Mouse (Mus musculus): ENCODE measurements around the gene Ankrd39. TPM values are rescaled to one million over a fixed set of nuclear protein-coding genes. Genes with fewer than 3 reads are reported as not detected.

Ankrd39 gene
- total and polyA plus RNA-seq, 3 experiments = 6.2 to 11.1 (median 6.3) TPM

- Histone ChIP-seq H3K9ac (ENCODE audit: low read depth, low read length) (no peak overlapping the region), H3K4me3 (no peak overlapping the region), H3K36me3 (ENCODE audit: control insufficient read depth, insufficient read depth, low read length) (no peaks in the 10 kb centered on the region), H3K27ac (no peak overlapping the region), H3K27me3 (ENCODE audit: control insufficient read depth, insufficient read depth, low read length) (no peaks in the 10 kb centered on the region), H3K79me2 (replicated peaks; ENCODE audit: control insufficient read depth, insufficient read depth, low read length) (no peaks in the 10 kb centered on the region), H3K4me1 (ENCODE audit: control insufficient read depth, insufficient read depth, low read length) (no peaks in the 10 kb centered on the region)
- 4% methylated on average over 3 of the region's 3 CpGs for WGBS
- peak; percentile 66 to 86 for DNase-seq
- TF ChIP-seq EP300 (IDR thresholded peaks at IDR 0.05; ENCODE audit: insufficient read depth, low read depth, low read length) (no peak), POLR2A (IDR thresholded peaks at IDR 0.05; ENCODE audit: insufficient read depth, low read depth, low read length) (no peak), CTCF (IDR thresholded peaks at IDR 0.05) (peak; percentile 97)
- intact Hi-C loops (cut with DNase I) = loop anchor here (2.0 kb wide), 1 partner anchor 176 kb away; no protein-coding TSS in a partner anchor
Measured at GRCm38 (mm10) chr1:36501261-36501660, 46.0 kb downstream of the Ankrd39 start.

DNA sequence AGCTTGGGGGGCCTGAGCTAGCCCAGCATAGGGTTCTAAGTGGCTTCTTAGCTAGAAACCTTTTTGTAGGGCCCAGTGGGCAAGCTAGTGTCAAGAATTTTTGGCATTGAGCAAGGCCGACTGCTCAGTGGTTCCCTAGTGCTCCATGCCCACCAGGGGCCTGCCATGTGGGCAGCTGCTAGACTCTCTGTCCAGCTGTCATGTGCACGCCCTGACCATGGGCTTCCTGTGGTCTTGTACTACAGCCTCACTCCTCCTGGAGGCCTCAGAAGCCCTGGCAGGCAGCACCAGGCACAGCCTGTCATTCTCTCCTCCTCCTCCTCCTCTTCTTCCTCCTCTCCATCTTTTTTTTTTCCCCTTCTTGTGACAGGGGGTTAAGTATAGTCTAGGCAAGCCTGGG is 49.9 kb downstream of the Ankrd39 start:
- no peak for TF ChIP-seq CTCF (IDR thresholded peaks at IDR 0.05)
- no peak for TF ChIP-seq EP300 (IDR thresholded peaks at IDR 0.05; ENCODE audit: insufficient read depth, low read depth, low read length)
- no peak for TF ChIP-seq POLR2A (IDR thresholded peaks at IDR 0.05; ENCODE audit: insufficient read depth, low read depth, low read length)
- WGBS = 84% methylated on average over 2 of the region's 2 CpGs
- H3K79me2 ChIP-seq (replicated peaks; ENCODE audit: control insufficient read depth, insufficient read depth, low read length) = no peaks in the 10 kb centered on the region
- intact Hi-C loops (cut with DNase I) = no loop called here
- H3K4me1 ChIP-seq (ENCODE audit: control insufficient read depth, insufficient read depth, low read length) = peaks cover 2% of the 10 kb centered on the region
- DNase-seq = no peak
- no peaks in the 10 kb centered on the region for H3K36me3 ChIP-seq (ENCODE audit: control insufficient read depth, insufficient read depth, low read length)
- H3K4me3 ChIP-seq = no peak overlapping the region
- H3K27ac ChIP-seq = no peak overlapping the region
- H3K27me3 ChIP-seq (ENCODE audit: control insufficient read depth, insufficient read depth, low read length) = no peaks in the 10 kb centered on the region
- H3K9ac ChIP-seq (ENCODE audit: low read depth, low read length) = no peak overlapping the region

DNA sequence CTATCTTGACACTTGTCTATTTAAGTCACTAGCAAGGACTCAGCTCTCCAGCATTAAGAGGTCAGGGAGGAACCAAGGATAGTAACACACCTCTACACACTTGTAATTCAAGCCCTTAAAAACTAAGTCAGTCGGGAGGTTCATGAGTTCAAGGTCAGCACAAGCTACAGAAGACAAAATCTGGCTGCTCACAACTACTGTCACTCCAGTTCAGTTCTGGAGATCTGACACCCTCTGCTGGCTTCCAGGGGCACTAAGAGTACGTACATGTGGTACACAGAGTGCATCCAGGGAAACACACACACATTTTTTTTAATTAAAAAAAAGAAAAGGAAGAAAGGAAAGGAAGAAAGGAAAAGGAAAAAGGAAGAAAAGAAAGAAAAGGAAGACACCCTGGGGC is 50.5 kb downstream of the Ankrd39 start:
- Histone ChIP-seq H3K9ac (ENCODE audit: low read depth, low read length) (no peak overlapping the region), H3K4me3 (no peak overlapping the region), H3K79me2 (replicated peaks; ENCODE audit: control insufficient read depth, insufficient read depth, low read length) (no peaks in the 10 kb centered on the region), H3K27me3 (ENCODE audit: control insufficient read depth, insufficient read depth, low read length) (no peaks in the 10 kb centered on the region), H3K4me1 (ENCODE audit: control insufficient read depth, insufficient read depth, low read length) (peaks cover 4% of the 10 kb centered on the region), H3K36me3 (ENCODE audit: control insufficient read depth, insufficient read depth, low read length) (no peaks in the 10 kb centered on the region), H3K27ac (no peak overlapping the region)
- TF ChIP-seq CTCF (IDR thresholded peaks at IDR 0.05) = peak; percentile 57
- TF ChIP-seq EP300 (IDR thresholded peaks at IDR 0.05; ENCODE audit: insufficient read depth, low read depth, low read length) = no peak
- intact Hi-C loops (cut with DNase I) = no loop called here
- WGBS = 40% methylated on average over 2 of the region's 2 CpGs
- no peak for DNase-seq

GRCm38 (mm10) chr1:36493299-36493698 is 53.9 kb downstream of the Ankrd39 start:
- 78% methylated on average over 6 of the region's 6 CpGs for WGBS
- H3K9ac ChIP-seq (ENCODE audit: low read depth, low read length) = no peak overlapping the region
- H3K27ac ChIP-seq = no peak overlapping the region
- no peak for DNase-seq
- H3K79me2 ChIP-seq (replicated peaks; ENCODE audit: control insufficient read depth, insufficient read depth, low read length) = no peaks in the 10 kb centered on the region
- no peaks in the 10 kb centered on the region for H3K27me3 ChIP-seq (ENCODE audit: control insufficient read depth, insufficient read depth, low read length)
- TF ChIP-seq POLR2A (IDR thresholded peaks at IDR 0.05; ENCODE audit: insufficient read depth, low read depth, low read length) (no peak), EP300 (IDR thresholded peaks at IDR 0.05; ENCODE audit: insufficient read depth, low read depth, low read length) (no peak), CTCF (IDR thresholded peaks at IDR 0.05) (no peak)
- no peak overlapping the region for H3K4me3 ChIP-seq
- H3K36me3 ChIP-seq (ENCODE audit: control insufficient read depth, insufficient read depth, low read length) = no peaks in the 10 kb centered on the region
- peaks cover 4% of the 10 kb centered on the region for H3K4me1 ChIP-seq (ENCODE audit: control insufficient read depth, insufficient read depth, low read length)
- intact Hi-C loops (cut with DNase I) = loop anchor here (2.0 to 5.0 kb wide), 3 partner anchors 20 to 168 kb away; no protein-coding TSS in a partner anchor

- peak; percentile 72 to 76 for DNase-seq
- no peaks in the 10 kb centered on the region for H3K36me3 ChIP-seq (ENCODE audit: control insufficient read depth, insufficient read depth, low read length)
- H3K4me1 ChIP-seq (ENCODE audit: control insufficient read depth, insufficient read depth, low read length) = peaks cover 4% of the 10 kb centered on the region
- intact Hi-C loops (cut with DNase I) = loop anchor here (2.0 to 5.0 kb wide), 3 partner anchors 20 to 168 kb away; no protein-coding TSS in a partner anchor
- H3K4me3 ChIP-seq = no peak overlapping the region
- no peaks in the 10 kb centered on the region for H3K79me2 ChIP-seq (replicated peaks; ENCODE audit: control insufficient read depth, insufficient read depth, low read length)
- WGBS = 20% methylated on average over 9 of the region's 9 CpGs
- peak overlapping the region; percentile 58 for H3K9ac ChIP-seq (ENCODE audit: low read depth, low read length)
- TF ChIP-seq POLR2A (IDR thresholded peaks at IDR 0.05; ENCODE audit: insufficient read depth, low read depth, low read length) (no peak), CTCF (IDR thresholded peaks at IDR 0.05) (peak; percentile 71)
- peak overlapping the region; percentile 65 for H3K27ac ChIP-seq
- H3K27me3 ChIP-seq (ENCODE audit: control insufficient read depth, insufficient read depth, low read length) = no peaks in the 10 kb centered on the region
Measured at GRCm38 (mm10) chr1:36492416-36493139, 54.7 kb downstream of the Ankrd39 start.

- WGBS = 79% methylated on average over 6 of the region's 6 CpGs
- H3K27ac ChIP-seq = no peak overlapping the region
- no peaks in the 10 kb centered on the region for H3K79me2 ChIP-seq (replicated peaks; ENCODE audit: control insufficient read depth, insufficient read depth, low read length)
- no peak for DNase-seq
- H3K36me3 ChIP-seq (ENCODE audit: control insufficient read depth, insufficient read depth, low read length) = no peaks in the 10 kb centered on the region
- H3K4me3 ChIP-seq = no peak overlapping the region
- H3K4me1 ChIP-seq (ENCODE audit: control insufficient read depth, insufficient read depth, low read length) = peaks cover 4% of the 10 kb centered on the region
- no peak for TF ChIP-seq CTCF (IDR thresholded peaks at IDR 0.05)
- no peak for TF ChIP-seq EP300 (IDR thresholded peaks at IDR 0.05; ENCODE audit: insufficient read depth, low read depth, low read length)
- TF ChIP-seq POLR2A (IDR thresholded peaks at IDR 0.05; ENCODE audit: insufficient read depth, low read depth, low read length) = no peak
- no peak overlapping the region for H3K9ac ChIP-seq (ENCODE audit: low read depth, low read length)
- intact Hi-C loops (cut with DNase I) = loop anchor here (5.0 kb wide), 1 partner anchor 47 kb away; no protein-coding TSS in a partner anchor
- no peaks in the 10 kb centered on the region for H3K27me3 ChIP-seq (ENCODE audit: control insufficient read depth, insufficient read depth, low read length)
Measured at GRCm38 (mm10) chr1:36489661-36490060, 57.6 kb downstream of the Ankrd39 start.

Small RNAs within 50 kb of the gene (microRNA-seq; reads per million reads assigned to microRNA genes)
- gene Gm47280 = 0 reads per million in 2 experiments

Other genes starting within 250 kb of the Ankrd39 start
- gene Arid5a, start 239.7 kb downstream of the Ankrd39 start, total RNA-seq (2021) = 10 to 100 TPM; 10.2 to 12.4 TPM
- 4.7 and 4.9 TPM in 2 replicates for gene Arid5a, start 239.7 kb downstream of the Ankrd39 start, polyA plus RNA-seq (2012; rRNA removed)
- gene Kansl3, start 178.3 kb downstream of the Ankrd39 start, total RNA-seq (2021) = 10 to 100 TPM; 49.7 to 52.8 TPM
- gene Kansl3, start 178.3 kb downstream of the Ankrd39 start, polyA plus RNA-seq (2012; rRNA removed) = 35.4 and 57.0 TPM in 2 replicates
- gene Fer1l5, start 175.2 kb downstream of the Ankrd39 start, total RNA-seq (2021) = not detected
- gene Fer1l5, start 175.2 kb downstream of the Ankrd39 start, polyA plus RNA-seq (2012; rRNA removed) = 0.04 TPM in 1 of 2 replicates, not detected in the other
- gene Lman2l, start 102.2 kb downstream of the Ankrd39 start, total RNA-seq (2021) = 10 to 100 TPM; 26.3 to 26.5 TPM
- 16.8 and 25.7 TPM in 2 replicates for gene Lman2l, start 102.2 kb downstream of the Ankrd39 start, polyA plus RNA-seq (2012; rRNA removed)
- 1 to 10 TPM; 4.4 to 4.6 TPM for gene Cnnm4, start 75.8 kb downstream of the Ankrd39 start, total RNA-seq (2021)
- gene Cnnm4, start 75.8 kb downstream of the Ankrd39 start, polyA plus RNA-seq (2012; rRNA removed) = 3.9 and 4.4 TPM in 2 replicates
- 10 to 100 TPM; 11.1 to 15.1 TPM for gene Cnnm3, start 35.6 kb downstream of the Ankrd39 start, total RNA-seq (2021)
- gene Cnnm3, start 35.6 kb downstream of the Ankrd39 start, polyA plus RNA-seq (2012; rRNA removed) = 14.1 and 15.6 TPM in 2 replicates
- gene Ankrd23, start 10.6 kb downstream of the Ankrd39 start, total RNA-seq (2021) = 100 to 1,000 TPM; 310 to 338 TPM
- 397 and 412 TPM in 2 replicates for gene Ankrd23, start 10.6 kb downstream of the Ankrd39 start, polyA plus RNA-seq (2012; rRNA removed)
- gene Gm42417, start 8.0 kb downstream of the Ankrd39 start, total RNA-seq (2021) = 100 to 1,000 TPM; 148 to 172 TPM
- 0.09 TPM in 1 of 2 replicates, not detected in the other for gene Gm42417, start 8.0 kb downstream of the Ankrd39 start, polyA plus RNA-seq (2012; rRNA removed)
- gene Sema4c, start 10.9 kb upstream of the Ankrd39 start, total RNA-seq (2021) = 10 to 100 TPM; 10.6 to 11.1 TPM
- gene Sema4c, start 10.9 kb upstream of the Ankrd39 start, polyA plus RNA-seq (2012; rRNA removed) = 12.7 and 15.2 TPM in 2 replicates
- under 1 TPM in 1 of 2 experiments, not detected in 1; 0.39 TPM for gene Fam178b, start 135.7 kb upstream of the Ankrd39 start, total RNA-seq (2021)
- 0.80 and 1.5 TPM in 2 replicates for gene Fam178b, start 135.7 kb upstream of the Ankrd39 start, polyA plus RNA-seq (2012; rRNA removed)
- gene Cox5b, start 144.0 kb upstream of the Ankrd39 start, total RNA-seq (2021) = 1,000 to 10,000 TPM; 2,054 to 2,380 TPM
- gene Cox5b, start 144.0 kb upstream of the Ankrd39 start, polyA plus RNA-seq (2012; rRNA removed) = 1,765 and 1,963 TPM in 2 replicates
- not detected for gene 4933424G06Rik, start 162.7 kb upstream of the Ankrd39 start, total RNA-seq (2021)
- gene 4933424G06Rik, start 162.7 kb upstream of the Ankrd39 start, polyA plus RNA-seq (2012; rRNA removed) = not detected in 2 replicates
- 10 to 100 TPM; 89.8 to 98.1 TPM for gene Actr1b, start 167.0 kb upstream of the Ankrd39 start, total RNA-seq (2021)
- 94.8 and 122 TPM in 2 replicates for gene Actr1b, start 167.0 kb upstream of the Ankrd39 start, polyA plus RNA-seq (2012; rRNA removed)
- gene Zap70, start 214.4 kb upstream of the Ankrd39 start, total RNA-seq (2021) = under 1 TPM; 0.32 to 0.34 TPM
- 0.47 TPM in 2 replicates for gene Zap70, start 214.4 kb upstream of the Ankrd39 start, polyA plus RNA-seq (2012; rRNA removed)